Mouse (Mus musculus): ENCODE measurements at regions not wholly inside any gene's neighbourhood (a gene's known extent, or its start where the extent isn't known, plus 50 kb on each side); places are given as distances from the start of the nearest gene placed in this dataset.
A peak's percentile ranks its signal among the peaks of the same experiment; 100 is the strongest.

DNA sequence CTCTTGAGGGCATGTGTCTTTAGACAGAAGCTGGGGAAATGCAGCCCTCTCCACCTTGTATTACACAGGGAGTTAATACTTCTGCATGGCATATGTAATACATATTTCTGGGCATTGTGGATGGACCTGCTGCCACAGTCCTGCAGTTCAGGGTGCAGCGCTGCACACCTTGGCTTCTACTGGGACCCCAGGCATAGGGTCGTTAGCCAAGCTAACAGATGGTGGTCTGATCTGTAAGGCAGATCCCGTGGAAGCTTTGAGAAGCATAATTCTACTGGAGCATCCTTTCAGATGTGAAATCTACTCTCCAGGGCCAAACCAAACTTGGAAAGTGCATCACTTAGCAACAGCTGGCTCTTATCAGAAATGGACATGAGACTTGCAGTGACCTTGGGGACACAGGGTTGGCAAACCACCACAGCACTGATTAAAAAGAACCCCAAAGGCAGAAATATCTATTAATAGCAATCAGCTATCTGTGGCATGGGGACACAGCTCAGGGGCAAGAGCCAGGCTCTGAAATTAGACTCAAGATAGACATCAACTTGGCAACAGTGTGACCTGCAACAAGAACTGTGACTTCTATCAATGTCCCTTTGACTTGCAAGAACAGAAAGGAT is 155.0 kb downstream of the Drd1 start:
- no peak overlapping the region for H3K4me2 ChIP-seq
- peak; percentile 55; the same call in 1 of the 2 replicates for ATAC-seq (replicated peaks; ENCODE audit: insufficient number of reproducible peaks, insufficient read depth, low FRiP score, low read depth)
- H3K9me3 ChIP-seq (replicated peaks): no peaks in the 10 kb centered on the region

GRCm38 (mm10) chr13:53898351-53898750 is 157.2 kb downstream of the Drd1 start:
- H3K4me3 ChIP-seq: no peak overlapping the region
- no peak overlapping the region for H3K9ac ChIP-seq
- no peak for ATAC-seq (replicated peaks; ENCODE audit: insufficient number of reproducible peaks, insufficient read depth, low FRiP score, low read depth)
- H3K4me1 ChIP-seq (replicated peaks): peaks cover 15% of the 10 kb centered on the region
- H3K36me3 ChIP-seq: no peaks in the 10 kb centered on the region
- H3K9me3 ChIP-seq (replicated peaks): no peaks in the 10 kb centered on the region
- WGBS: 81% methylated on average over 10 of the region's 10 CpGs
- H3K27ac ChIP-seq: no peak overlapping the region
- no peaks in the 10 kb centered on the region for H3K27me3 ChIP-seq
- H3K4me2 ChIP-seq: no peak overlapping the region

More for the DNA sequence above, 155.0 kb downstream of the Drd1 start:
- Histone ChIP-seq H3K9ac (no peak overlapping the region), H3K4me3 (no peak overlapping the region), H3K4me1 (replicated peaks) (peaks cover 22% of the 10 kb centered on the region), H3K27ac (peak overlapping the region; percentile 67), H3K36me3 (no peaks in the 10 kb centered on the region), H3K27me3 (no peaks in the 10 kb centered on the region)
- WGBS: 47% methylated on average over 3 of the region's 3 CpGs

DNA sequence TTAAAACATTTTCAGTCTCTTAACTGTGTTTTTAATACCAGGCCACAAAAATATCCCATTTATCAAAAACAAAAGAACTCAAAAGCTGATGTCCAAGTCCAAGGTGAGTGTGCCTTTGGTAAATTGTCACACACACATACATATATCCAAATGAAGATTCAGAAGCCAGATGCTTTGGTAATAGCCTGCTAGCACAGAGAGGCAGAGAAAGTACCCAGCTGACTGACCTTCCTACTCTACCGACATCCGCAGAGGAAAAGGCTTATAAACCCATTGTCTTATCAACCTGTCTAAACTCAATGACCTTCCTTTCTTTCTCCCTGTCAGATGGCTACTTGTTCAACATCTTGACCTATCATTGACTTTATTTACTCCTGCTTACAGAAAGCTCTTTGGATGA is 158.3 kb downstream of the Drd1 start:
- Histone ChIP-seq H3K4me3 (no peak overlapping the region), H3K36me3 (no peaks in the 10 kb centered on the region), H3K27ac (no peak overlapping the region), H3K27me3 (no peaks in the 10 kb centered on the region), H3K4me1 (replicated peaks) (peaks cover 12% of the 10 kb centered on the region), H3K4me2 (no peak overlapping the region), H3K9me3 (replicated peaks) (no peaks in the 10 kb centered on the region), H3K9ac (no peak overlapping the region)
- no peak for ATAC-seq (replicated peaks; ENCODE audit: insufficient number of reproducible peaks, insufficient read depth, low FRiP score, low read depth)
- WGBS: 86% methylated on average over 2 of the region's 2 CpGs

GRCm38 (mm10) chr13:53888411-53888810 is 167.1 kb downstream of the Drd1 start:
- no peak overlapping the region for H3K9ac ChIP-seq
- no peak overlapping the region for H3K4me3 ChIP-seq
- no peak for ATAC-seq (replicated peaks; ENCODE audit: insufficient number of reproducible peaks, insufficient read depth, low FRiP score, low read depth)
- 83% methylated on average over 3 of the region's 3 CpGs for WGBS
- no peaks in the 10 kb centered on the region for H3K36me3 ChIP-seq
- no peak overlapping the region for H3K27ac ChIP-seq
- H3K9me3 ChIP-seq (replicated peaks): no peaks in the 10 kb centered on the region
- H3K27me3 ChIP-seq: no peaks in the 10 kb centered on the region
- no peaks in the 10 kb centered on the region for H3K4me1 ChIP-seq (replicated peaks)
- no peak overlapping the region for H3K4me2 ChIP-seq

- no peaks in the 10 kb centered on the region for H3K36me3 ChIP-seq
- no peaks in the 10 kb centered on the region for H3K9me3 ChIP-seq (replicated peaks)
- no peaks in the 10 kb centered on the region for H3K27me3 ChIP-seq
- no peak overlapping the region for H3K9ac ChIP-seq
- H3K4me3 ChIP-seq: no peak overlapping the region
- no peak overlapping the region for H3K4me2 ChIP-seq
- no peak for ATAC-seq (replicated peaks; ENCODE audit: insufficient number of reproducible peaks, insufficient read depth, low FRiP score, low read depth)
- WGBS: 82% methylated on average over 10 of the region's 10 CpGs
- no peak overlapping the region for H3K27ac ChIP-seq
- H3K4me1 ChIP-seq (replicated peaks): no peaks in the 10 kb centered on the region
Observed at GRCm38 (mm10) chr13:53885756-53886155, 169.7 kb downstream of the Drd1 start.

GRCm38 (mm10) chr13:53883206-53883605 is 172.3 kb downstream of the Drd1 start:
- no peaks in the 10 kb centered on the region for H3K4me1 ChIP-seq (replicated peaks)
- 79% methylated on average over 6 of the region's 6 CpGs for WGBS
- no peaks in the 10 kb centered on the region for H3K9me3 ChIP-seq (replicated peaks)
- no peak overlapping the region for H3K9ac ChIP-seq
- no peaks in the 10 kb centered on the region for H3K36me3 ChIP-seq
- no peak for ATAC-seq (replicated peaks; ENCODE audit: insufficient number of reproducible peaks, insufficient read depth, low FRiP score, low read depth)
- no peak overlapping the region for H3K4me2 ChIP-seq
- no peaks in the 10 kb centered on the region for H3K27me3 ChIP-seq
- no peak overlapping the region for H3K27ac ChIP-seq
- H3K4me3 ChIP-seq: no peak overlapping the region

DNA sequence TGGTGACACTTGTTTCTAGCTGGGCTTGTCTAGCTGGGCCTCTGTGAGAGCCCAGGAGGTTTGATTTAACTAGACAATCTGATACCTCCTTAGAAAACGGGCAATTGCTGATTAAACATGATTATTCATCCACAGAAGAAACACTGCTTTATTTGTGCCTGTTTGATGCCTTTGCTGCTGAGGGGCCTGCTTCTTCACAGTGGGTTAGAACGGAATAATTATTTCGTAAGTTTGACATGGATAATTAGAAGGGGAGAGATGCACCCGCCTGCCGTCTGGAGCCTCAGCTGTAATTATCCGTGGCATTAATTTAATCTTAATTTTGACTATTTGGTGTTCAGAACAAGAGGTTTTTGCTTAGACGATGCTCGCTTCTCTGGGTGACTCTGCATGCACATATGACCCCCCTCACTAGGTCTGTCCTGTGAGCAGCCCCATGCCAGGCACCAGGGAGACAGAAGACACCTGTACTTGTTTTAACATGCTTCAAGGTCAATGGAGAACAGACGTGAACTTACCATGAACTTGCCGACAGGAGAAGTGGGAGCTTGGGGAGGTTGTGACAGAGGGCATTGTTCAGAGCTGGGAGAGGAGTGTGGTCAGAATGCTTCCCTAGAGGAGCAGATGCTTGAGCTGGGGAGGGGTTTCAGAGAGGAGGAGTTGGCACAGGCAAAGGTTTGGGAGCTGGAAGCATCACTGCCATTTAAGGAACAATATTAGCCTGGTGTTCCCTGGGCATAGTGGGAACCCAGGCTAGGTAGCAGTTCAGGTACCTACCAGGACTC is 174.8 kb downstream of the Drd1 start:
- WGBS: 66% methylated on average over 10 of the region's 10 CpGs
- H3K4me2 ChIP-seq: no peak overlapping the region
- no peaks in the 10 kb centered on the region for H3K36me3 ChIP-seq
- H3K27me3 ChIP-seq: no peaks in the 10 kb centered on the region
- no peak overlapping the region for H3K9ac ChIP-seq
- H3K4me1 ChIP-seq (replicated peaks): no peaks in the 10 kb centered on the region
- no peak overlapping the region for H3K4me3 ChIP-seq
- H3K27ac ChIP-seq: no peak overlapping the region
- no peak for ATAC-seq (replicated peaks; ENCODE audit: insufficient number of reproducible peaks, insufficient read depth, low FRiP score, low read depth)
- H3K9me3 ChIP-seq (replicated peaks): no peaks in the 10 kb centered on the region

- ATAC-seq (replicated peaks; ENCODE audit: insufficient number of reproducible peaks, insufficient read depth, low FRiP score, low read depth): no peak
- H3K9me3 ChIP-seq (replicated peaks): no peaks in the 10 kb centered on the region
Observed at GRCm38 (mm10) chr13:53875546-53875945, 180.0 kb downstream of the Drd1 start.

DNA sequence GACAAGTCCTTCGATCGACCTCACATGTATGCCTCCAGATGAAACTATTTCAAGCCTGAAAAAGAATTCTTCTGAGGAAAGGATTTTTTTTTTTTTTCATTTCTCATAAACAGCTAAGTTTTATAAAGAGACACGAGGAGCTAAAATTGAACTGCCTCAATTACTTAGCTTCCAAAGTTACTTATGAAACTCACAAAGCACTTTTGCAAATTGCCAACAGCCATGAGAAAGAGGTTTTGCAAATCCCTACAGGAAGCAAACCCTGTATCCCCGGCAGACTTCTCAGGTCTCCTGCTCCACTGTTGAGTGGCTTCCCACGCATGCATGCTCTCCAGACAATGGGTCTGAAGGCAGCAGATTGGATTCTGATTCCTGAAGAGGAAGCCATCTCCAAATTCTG is 190.2 kb downstream of the Drd1 start:
- H3K4me2 ChIP-seq: no peak overlapping the region
- no peak for ATAC-seq (replicated peaks; ENCODE audit: insufficient number of reproducible peaks, insufficient read depth, low FRiP score, low read depth)
- no peaks in the 10 kb centered on the region for H3K36me3 ChIP-seq
- no peak overlapping the region for H3K4me3 ChIP-seq
- 59% methylated on average over 5 of the region's 5 CpGs for WGBS
- H3K9me3 ChIP-seq (replicated peaks): no peaks in the 10 kb centered on the region
- H3K9ac ChIP-seq: no peak overlapping the region
- H3K27ac ChIP-seq: no peak overlapping the region
- H3K27me3 ChIP-seq: no peaks in the 10 kb centered on the region
- no peaks in the 10 kb centered on the region for H3K4me1 ChIP-seq (replicated peaks)

More at GRCm38 (mm10) chr13:53875546-53875945, 180.0 kb downstream of the Drd1 start:
- Histone ChIP-seq H3K27ac (no peak overlapping the region), H3K4me2 (no peak overlapping the region), H3K27me3 (no peaks in the 10 kb centered on the region), H3K9ac (no peak overlapping the region), H3K4me3 (no peak overlapping the region), H3K36me3 (no peaks in the 10 kb centered on the region), H3K4me1 (replicated peaks) (no peaks in the 10 kb centered on the region)
- 82% methylated on average over 4 of the region's 4 CpGs for WGBS

DNA sequence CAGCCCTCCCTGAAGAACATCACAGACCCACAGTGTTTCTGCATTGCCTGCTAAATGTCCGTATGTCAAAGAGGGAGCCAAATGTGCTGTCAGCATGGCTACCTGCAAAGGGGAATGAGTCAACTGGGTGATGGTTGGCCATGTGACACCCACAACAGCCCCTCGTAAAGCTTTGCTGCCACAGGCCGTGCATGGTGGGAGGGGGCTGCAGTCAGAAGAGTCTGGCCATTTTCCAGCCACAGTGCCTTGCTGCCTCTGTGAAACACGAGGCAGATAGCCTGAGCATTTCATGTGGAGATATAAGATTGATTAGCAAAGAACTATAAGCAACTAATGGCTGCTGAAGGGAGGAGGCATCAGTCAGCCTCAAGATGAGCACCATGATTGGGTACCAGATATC is 193.2 kb downstream of the Drd1 start:
- H3K9me3 ChIP-seq (replicated peaks): no peaks in the 10 kb centered on the region
- no peak for ATAC-seq (replicated peaks; ENCODE audit: insufficient number of reproducible peaks, insufficient read depth, low FRiP score, low read depth)
- no peak overlapping the region for H3K9ac ChIP-seq
- H3K36me3 ChIP-seq: no peaks in the 10 kb centered on the region
- no peak overlapping the region for H3K4me3 ChIP-seq
- no peak overlapping the region for H3K27ac ChIP-seq
- H3K27me3 ChIP-seq: no peaks in the 10 kb centered on the region
- WGBS: 43% methylated on average over 4 of the region's 4 CpGs
- no peaks in the 10 kb centered on the region for H3K4me1 ChIP-seq (replicated peaks)
- H3K4me2 ChIP-seq: no peak overlapping the region

- Histone ChIP-seq H3K27me3 (no peaks in the 10 kb centered on the region), H3K9ac (no peak overlapping the region), H3K4me2 (no peak overlapping the region), H3K36me3 (no peaks in the 10 kb centered on the region), H3K4me3 (no peak overlapping the region), H3K9me3 (replicated peaks) (no peaks in the 10 kb centered on the region), H3K4me1 (replicated peaks) (no peaks in the 10 kb centered on the region), H3K27ac (no peak overlapping the region)
- no peak for ATAC-seq (replicated peaks; ENCODE audit: insufficient number of reproducible peaks, insufficient read depth, low FRiP score, low read depth)
- 51% methylated on average over 2 of the region's 2 CpGs for WGBS
Observed at GRCm38 (mm10) chr13:53854196-53854595, 201.3 kb downstream of the Drd1 start.

GRCm38 (mm10) chr13:53850146-53850545 is 205.4 kb downstream of the Drd1 start:
- H3K36me3 ChIP-seq: no peaks in the 10 kb centered on the region
- no peak overlapping the region for H3K4me3 ChIP-seq
- H3K9me3 ChIP-seq (replicated peaks): no peaks in the 10 kb centered on the region
- H3K27ac ChIP-seq: no peak overlapping the region
- H3K27me3 ChIP-seq: no peaks in the 10 kb centered on the region
- H3K4me1 ChIP-seq (replicated peaks): no peaks in the 10 kb centered on the region
- H3K4me2 ChIP-seq: no peak overlapping the region
- ATAC-seq (replicated peaks; ENCODE audit: insufficient number of reproducible peaks, insufficient read depth, low FRiP score, low read depth): no peak
- H3K9ac ChIP-seq: no peak overlapping the region
- 75% methylated on average over 9 of the region's 9 CpGs for WGBS

Measured in heart, embryonic 15.5 days (tissue).